Mouse (Mus musculus) intestine, embryonic 14.5 days (tissue): ENCODE measurements around the gene Rprd1b. TPM values are rescaled to one million over a fixed set of nuclear protein-coding genes. Genes with fewer than 3 reads are reported as not detected.
A peak's percentile ranks its signal among the peaks of the same experiment; 100 is the strongest.

Experiments
- ATAC-seq: fragments of 200-750 bp; cut with Nextera tagmentation; replicated peaks from 2 replicates; pipeline ENCODE4 v1.8.0; 2017; ENCODE audit warnings: low read depth, moderate number of reproducible peaks, moderate TSS enrichment, moderate library complexity; ENCODE audit not compliant: low FRiP score, low TSS enrichment
- DNase-seq: peaks from one replicate; pipeline ENCODE4 v3.0.0-alpha.2; 2018; ENCODE audit warnings: low spot score
- H3K27ac ChIP-seq: fragments of 300-500 bp; sonication (generic); 2 replicates; pipeline ENCODE4 v1.5.1; 2014; ENCODE audit warnings: low read depth, mild to moderate bottlenecking, control low read depth
- H3K27me3 ChIP-seq: fragments of 300-500 bp; sonication (generic); replicated peaks from 2 replicates; pipeline ENCODE4 v1.6.1; 2014; ENCODE audit warnings: low read length, control low read depth; ENCODE audit not compliant: control insufficient read depth, insufficient read depth
- H3K36me3 ChIP-seq: fragments of 300-500 bp; sonication (generic); 2 replicates; pipeline ENCODE4 v1.6.1; 2014; ENCODE audit warnings: low read length, control low read depth; ENCODE audit not compliant: control insufficient read depth, insufficient read depth
- H3K4me1 ChIP-seq: fragments of 300-500 bp; sonication (generic); replicated peaks from 2 replicates; pipeline ENCODE4 v1.6.1; 2014; ENCODE audit warnings: low read length, control low read depth, mixed read lengths; ENCODE audit not compliant: control insufficient read depth, insufficient read depth
- H3K4me2 ChIP-seq: fragments of 300-500 bp; sonication (generic); 2 replicates; pipeline ENCODE4 v1.6.1; 2014; ENCODE audit warnings: low read length
- H3K4me3 ChIP-seq: fragments of 300-500 bp; sonication (generic); 2 replicates; pipeline ENCODE4 v1.5.1; 2014; ENCODE audit warnings: low read depth, low read length, control low read depth, mixed read lengths
- H3K9ac ChIP-seq: fragments of 300-500 bp; sonication (generic); 2 replicates; pipeline ENCODE4 v1.6.1; 2014; ENCODE audit warnings: mild to moderate bottlenecking, low read length
- H3K9me3 ChIP-seq: fragments of 300-500 bp; sonication (generic); 2 replicates; pipeline ENCODE4 v1.6.1; 2016; ENCODE audit warnings: low read length, control low read depth; ENCODE audit not compliant: control insufficient read depth
- WGBS: fragments of 180-500 bp; shearing (Covaris S2); extraction: QIAGEN DNeasy Blood & Tissue Kit; methylation state at CpG from one replicate; pipeline ENCODE4 v1.1.7; 2014; 5-methylcytosine and 5-hydroxymethylcytosine counted together
- polyA plus RNA-seq: library from polyadenylated mRNA; unstranded; fragments of >200 nt; fragmentation: Nextera tagmentation; extraction: Ambion mirVana; gene quantifications from 2 replicates; pipeline ENCODE4 v1.2.1, GENCODE M21; 2014

The Rprd1b gene
- polyA plus RNA-seq, 1 experiment from 2014 or later: 44.6 TPM

DNA sequence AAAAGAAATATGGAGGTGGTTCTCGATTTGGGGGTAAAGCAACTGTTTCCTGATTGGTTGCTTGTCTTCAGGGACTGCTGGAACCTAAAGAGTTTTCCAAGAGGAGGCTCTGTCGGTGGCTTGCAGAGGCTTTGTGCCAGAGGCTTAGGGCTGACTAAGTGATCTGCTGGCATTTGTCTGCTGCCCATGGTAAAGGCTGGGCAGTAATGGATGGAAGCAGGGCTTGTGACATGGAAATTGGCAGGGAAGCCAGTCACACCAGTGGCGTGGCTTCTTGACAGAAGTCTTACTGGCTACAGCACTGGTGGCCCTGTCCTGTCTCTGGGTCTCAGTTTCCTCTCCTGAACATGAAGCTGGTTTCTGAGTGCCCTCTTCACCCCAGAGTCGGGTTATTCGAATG is 68.8 kb downstream of the Rprd1b start:
- no peak overlapping the region for H3K4me3 ChIP-seq
- no peak for DNase-seq
- no peaks in the 10 kb centered on the region for H3K9me3 ChIP-seq
- no peaks in the 10 kb centered on the region for H3K36me3 ChIP-seq
- 80% methylated on average over 5 of the region's 5 CpGs for WGBS
- H3K4me2 ChIP-seq: no peak overlapping the region
- H3K9ac ChIP-seq: no peak overlapping the region
- ATAC-seq: no peak
- H3K27me3 ChIP-seq: no peaks in the 10 kb centered on the region
- H3K4me1 ChIP-seq: peaks cover 37% of the 10 kb centered on the region
- no peak overlapping the region for H3K27ac ChIP-seq

DNA sequence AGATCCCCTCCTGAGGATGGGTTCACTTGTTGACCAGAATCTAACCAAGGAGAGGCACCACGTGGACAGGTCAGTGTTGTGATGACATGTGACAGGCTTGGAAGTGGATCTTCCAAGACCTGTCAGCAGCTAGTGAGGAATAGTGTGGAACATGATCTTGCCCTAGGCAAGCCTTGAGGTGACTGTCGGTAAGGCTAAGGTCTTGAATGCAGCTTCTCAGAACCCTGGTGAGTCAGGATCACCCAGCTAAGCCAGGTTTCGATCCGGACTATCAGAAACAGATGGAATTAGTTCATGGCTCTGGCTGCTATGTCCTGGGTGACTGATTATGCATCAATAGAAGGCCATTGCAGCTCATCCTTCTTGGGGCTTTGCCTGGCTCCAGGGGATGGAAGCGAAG is 70.4 kb downstream of the Rprd1b start:
- no peak for DNase-seq
- H3K27ac ChIP-seq: no peak overlapping the region
- H3K9me3 ChIP-seq: no peaks in the 10 kb centered on the region
- H3K27me3 ChIP-seq: no peaks in the 10 kb centered on the region
- H3K4me2 ChIP-seq: no peak overlapping the region
- H3K36me3 ChIP-seq: no peaks in the 10 kb centered on the region
- ATAC-seq: no peak
- peaks cover 29% of the 10 kb centered on the region for H3K4me1 ChIP-seq
- H3K4me3 ChIP-seq: no peak overlapping the region
- WGBS: 84% methylated on average over 5 of the region's 5 CpGs
- H3K9ac ChIP-seq: no peak overlapping the region

DNA sequence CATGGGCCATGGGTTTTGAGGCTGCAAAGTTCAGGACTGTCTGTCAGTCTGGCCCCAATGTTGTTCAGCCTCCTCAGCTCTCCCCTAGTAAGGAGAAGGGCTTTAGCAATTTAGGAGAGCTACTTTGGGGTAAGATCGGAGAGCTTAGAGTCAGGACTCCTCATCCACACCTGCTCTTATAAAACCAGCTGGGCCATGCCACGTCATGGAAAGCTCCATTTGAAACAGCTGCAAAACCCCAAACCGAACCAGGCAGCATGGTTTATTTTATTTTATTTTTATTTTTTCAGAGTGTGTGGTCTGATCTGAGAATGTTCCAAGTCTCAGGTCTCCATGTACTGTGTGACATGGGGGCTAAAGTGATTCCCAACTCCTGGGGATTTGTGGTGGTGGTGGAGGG is 71.2 kb downstream of the Rprd1b start:
- ATAC-seq: 0 out of 2 replicates have a peak, but pooled peaks have one; percentile 11
- no peak for DNase-seq
- WGBS: 61% methylated on average over 3 of the region's 3 CpGs
- Histone ChIP-seq H3K4me2 (no peak overlapping the region), H3K9ac (no peak overlapping the region), H3K27me3 (no peaks in the 10 kb centered on the region), H3K4me3 (no peak overlapping the region), H3K9me3 (no peaks in the 10 kb centered on the region), H3K27ac (peak overlapping the region; percentile 51; the same call in 1 of the 2 replicates), H3K36me3 (no peaks in the 10 kb centered on the region), H3K4me1 (peaks cover 29% of the 10 kb centered on the region)

DNA sequence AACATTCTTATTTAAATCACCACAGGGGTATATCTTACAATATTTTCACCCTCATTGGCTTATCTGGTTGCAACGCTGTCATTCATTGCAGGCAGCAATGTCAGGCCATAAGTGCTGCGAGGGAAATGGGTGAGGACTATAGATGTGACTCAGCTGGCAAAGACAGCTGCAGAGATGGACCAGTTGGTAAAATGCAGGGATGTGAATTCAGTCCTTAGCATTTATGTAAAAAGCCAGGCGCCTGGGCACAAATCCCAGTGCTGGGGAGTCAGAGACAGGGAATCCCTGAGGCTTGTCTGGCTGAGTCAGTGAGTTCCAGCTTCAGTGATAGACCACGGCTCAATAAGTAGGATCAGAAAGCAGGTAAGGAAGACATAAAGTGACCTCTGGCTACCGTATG is 73.5 kb downstream of the Rprd1b start:
- no peak overlapping the region for H3K4me3 ChIP-seq
- ATAC-seq: no peak
- no peak overlapping the region for H3K4me2 ChIP-seq
- no peaks in the 10 kb centered on the region for H3K36me3 ChIP-seq
- H3K9ac ChIP-seq: no peak overlapping the region
- DNase-seq: no peak
- H3K27me3 ChIP-seq: no peaks in the 10 kb centered on the region
- 79% methylated on average over 5 of the region's 5 CpGs for WGBS
- H3K27ac ChIP-seq: no peak overlapping the region
- H3K9me3 ChIP-seq: no peaks in the 10 kb centered on the region
- H3K4me1 ChIP-seq: peaks cover 21% of the 10 kb centered on the region

DNA sequence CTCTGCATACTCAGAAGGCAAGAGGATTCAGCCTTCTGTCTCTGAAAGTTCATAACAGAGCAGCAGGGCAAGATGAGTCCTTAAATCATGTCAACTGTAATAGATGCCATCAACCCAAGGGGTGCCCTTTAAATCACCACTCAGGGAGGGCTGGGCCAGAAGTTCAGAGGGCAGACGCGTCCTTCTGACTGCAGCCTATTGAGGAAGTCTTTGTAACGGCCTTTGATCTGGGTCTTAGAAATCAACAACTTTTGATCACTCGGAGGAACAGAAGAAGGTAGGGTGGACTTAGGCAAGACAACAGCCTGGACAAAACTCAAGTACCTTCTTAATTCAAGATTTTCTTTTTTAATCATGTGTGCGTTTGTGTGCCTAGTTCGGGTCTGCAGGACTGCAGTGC is 76.7 kb downstream of the Rprd1b start:
- no peak for ATAC-seq
- 73% methylated on average over 6 of the region's 6 CpGs for WGBS
- Histone ChIP-seq H3K9ac (no peak overlapping the region), H3K27me3 (no peaks in the 10 kb centered on the region), H3K4me2 (no peak overlapping the region), H3K4me1 (peaks cover 39% of the 10 kb centered on the region), H3K27ac (no peak overlapping the region), H3K36me3 (no peaks in the 10 kb centered on the region), H3K4me3 (no peak overlapping the region), H3K9me3 (no peaks in the 10 kb centered on the region)
- no peak for DNase-seq

DNA sequence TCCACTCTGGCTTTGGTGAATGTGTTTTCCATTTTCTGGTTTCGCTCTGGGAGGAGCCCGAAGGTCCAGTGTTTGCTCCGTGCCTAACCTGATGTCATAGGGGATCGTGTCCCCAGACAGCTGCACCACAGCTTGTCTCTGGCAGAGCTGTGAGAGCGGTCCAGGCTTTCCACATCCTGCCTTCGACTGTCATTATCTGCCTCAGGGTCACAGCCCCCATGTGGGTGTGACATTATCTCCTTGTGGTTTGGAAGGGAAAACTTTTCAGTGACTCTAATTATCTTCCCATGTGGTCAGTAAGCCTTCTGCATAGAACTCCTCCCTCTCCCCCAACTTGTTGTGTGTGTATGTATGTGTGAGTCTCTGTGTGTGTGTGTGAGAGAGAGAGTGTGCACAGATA is 77.3 kb downstream of the Rprd1b start:
- Histone ChIP-seq H3K9me3 (no peaks in the 10 kb centered on the region), H3K36me3 (no peaks in the 10 kb centered on the region), H3K27ac (no peak overlapping the region), H3K4me2 (no peak overlapping the region), H3K27me3 (no peaks in the 10 kb centered on the region), H3K4me1 (peaks cover 36% of the 10 kb centered on the region), H3K4me3 (no peak overlapping the region), H3K9ac (no peak overlapping the region)
- no peak for DNase-seq
- no peak for ATAC-seq
- WGBS: 87% methylated on average over 6 of the region's 6 CpGs

DNA sequence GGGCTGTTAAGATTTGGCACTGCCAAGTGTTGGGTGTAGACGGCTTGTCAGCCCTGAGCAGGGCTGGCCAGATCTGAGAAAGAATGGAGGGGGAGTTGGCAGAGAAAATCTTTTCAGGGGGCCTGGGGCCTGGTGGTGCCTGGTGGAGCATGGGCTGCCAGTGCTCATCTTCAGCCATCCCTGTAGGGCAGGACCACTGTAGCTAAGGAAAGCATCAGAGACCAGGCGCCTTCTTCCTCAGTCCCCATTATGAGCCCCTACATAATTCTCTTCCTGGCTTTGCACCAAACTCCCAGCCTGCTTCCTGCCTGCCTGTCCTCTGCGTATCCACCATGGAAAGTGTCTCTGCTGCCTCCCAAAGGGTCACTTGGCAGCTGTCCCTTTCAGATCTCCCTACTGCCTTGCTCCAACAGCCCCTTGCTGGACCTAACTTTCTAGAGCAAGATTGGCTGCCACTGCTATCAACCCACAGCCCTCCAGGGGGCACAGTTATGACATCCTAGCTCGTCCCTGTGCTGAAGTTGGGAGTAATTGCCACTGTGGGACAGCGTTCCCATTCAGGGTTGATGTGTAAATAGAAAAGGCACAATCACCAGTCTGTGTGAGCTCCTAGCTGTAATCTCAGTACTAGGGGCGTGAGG is 78.8 kb downstream of the Rprd1b start:
- ATAC-seq (peak; percentile 44), DNase-seq (peak; percentile 86)
- 20% methylated on average over 6 of the region's 6 CpGs for WGBS

DNA sequence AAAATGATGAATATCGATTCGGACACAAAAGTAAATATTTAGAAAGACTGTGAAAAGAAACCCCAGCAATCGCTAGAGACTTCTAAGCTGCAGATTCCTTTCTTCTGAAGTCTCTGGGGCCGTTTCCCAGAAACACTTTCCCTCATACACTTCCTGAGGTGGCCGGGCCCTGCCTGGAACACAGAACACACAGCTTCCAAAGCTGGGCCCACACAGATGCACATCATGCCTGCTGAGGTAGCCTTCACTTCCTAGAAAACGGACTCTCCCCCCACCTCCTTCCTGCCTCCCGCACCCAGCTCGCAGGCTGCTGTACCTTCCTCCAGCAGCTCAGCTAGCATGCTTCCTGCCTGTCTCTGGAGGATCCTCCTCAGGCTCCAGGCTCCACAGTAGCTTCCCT is 81.2 kb downstream of the Rprd1b start:
- ATAC-seq: no peak

More for the DNA sequence above, 78.8 kb downstream of the Rprd1b start:
- peak overlapping the region; percentile 77 for H3K27ac ChIP-seq
- H3K4me3 ChIP-seq: no peak overlapping the region
- no peak overlapping the region for H3K9ac ChIP-seq
- H3K4me2 ChIP-seq: no peak overlapping the region
- H3K9me3 ChIP-seq: no peaks in the 10 kb centered on the region
- no peaks in the 10 kb centered on the region for H3K36me3 ChIP-seq
- no peaks in the 10 kb centered on the region for H3K27me3 ChIP-seq
- H3K4me1 ChIP-seq: peaks cover 35% of the 10 kb centered on the region

DNA sequence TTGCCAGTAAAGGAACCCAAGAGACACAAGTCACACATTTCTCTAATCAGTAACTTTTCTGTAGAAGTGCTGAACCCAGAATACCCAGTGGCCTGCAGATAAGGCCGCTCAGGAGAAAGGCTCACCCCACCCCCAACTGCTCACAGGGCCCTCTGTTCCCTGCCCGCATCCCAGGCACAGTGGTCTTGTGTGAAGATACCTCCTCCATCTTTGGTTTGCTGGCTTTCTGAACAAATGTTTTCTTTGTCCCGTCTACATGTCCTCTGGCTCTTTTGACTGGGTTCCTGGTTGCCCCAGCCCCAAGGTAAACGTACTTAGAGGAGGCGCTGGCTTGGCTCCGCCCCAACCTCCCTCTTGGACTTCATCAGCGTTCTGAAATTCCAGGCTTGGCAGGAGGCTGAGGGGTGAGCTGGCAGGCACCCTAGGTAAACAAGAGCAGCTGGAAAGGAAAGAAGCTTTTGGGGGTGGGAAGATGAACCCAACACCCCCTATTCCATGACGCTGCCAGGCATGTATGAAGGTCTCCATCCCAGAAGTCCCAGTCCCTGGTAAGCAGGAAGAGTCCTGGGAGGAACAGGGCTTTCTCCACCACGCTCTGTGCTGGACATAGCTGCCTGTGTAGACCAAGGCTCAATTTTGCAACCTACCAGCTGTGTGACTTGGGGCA is 85.4 kb downstream of the Rprd1b start:
- 26% methylated on average over 9 of the region's 9 CpGs for WGBS
- Histone ChIP-seq H3K4me3 (no peak overlapping the region), H3K27ac (peak overlapping the region; percentile 69), H3K4me2 (peak overlapping the region; percentile 16), H3K36me3 (peaks cover 9% of the 10 kb centered on the region), H3K9me3 (no peaks in the 10 kb centered on the region), H3K27me3 (no peaks in the 10 kb centered on the region), H3K9ac (0 out of 2 replicates have a peak overlapping the region, but pooled peaks have one; percentile 5), H3K4me1 (peaks cover 32% of the 10 kb centered on the region)
- peak; percentile 61 for ATAC-seq
- DNase-seq: peak; percentile 78

More for the DNA sequence above, 81.2 kb downstream of the Rprd1b start:
- peaks cover 42% of the 10 kb centered on the region for H3K4me1 ChIP-seq
- no peak overlapping the region for H3K4me3 ChIP-seq
- H3K9me3 ChIP-seq: no peaks in the 10 kb centered on the region
- H3K36me3 ChIP-seq: no peaks in the 10 kb centered on the region
- no peaks in the 10 kb centered on the region for H3K27me3 ChIP-seq
- 0 out of 2 replicates have a peak overlapping the region, but pooled peaks have one; percentile 13 for H3K9ac ChIP-seq
- H3K4me2 ChIP-seq: no peak overlapping the region
- H3K27ac ChIP-seq: peak overlapping the region; percentile 96
- WGBS: 10% methylated on average over 8 of the region's 8 CpGs
- DNase-seq: peak; percentile 71
